Mouse (Mus musculus) adrenal gland, postnatal 36 days (tissue): ENCODE data around the gene Gm11037. TPM values are rescaled to one million over a fixed set of nuclear protein-coding genes. Genes with fewer than 3 reads are reported as not detected.

ENCODE experiments used
- DNase-seq, 2 experiments: peaks; one replicate each; pipeline ENCODE4 v3.0.0; 2021; ENCODE audit warnings: mixed read lengths in 1 of 2
- total RNA-seq, 2 experiments: library from RNA; stranded (reverse); gene quantifications; 2 replicates each; pipeline ENCODE4 v1.2.3; 2021

Gm11037 gene
- total RNA-seq, 2 experiments from 2014 or later: not detected

GRCm38 (mm10) chr2:131149254-131149578 is 15.9 kb downstream of the Gm11037 start:
- no peak for DNase-seq

- DNase-seq: no peak
These were observed 19.0 kb downstream of the Gm11037 start for GRCm38 (mm10) chr2:131152166-131152730.

- DNase-seq: peak; percentile 34
These were observed 20.7 kb downstream of the Gm11037 start for GRCm38 (mm10) chr2:131154036-131154435.

GRCm38 (mm10) chr2:131156987-131157386 is 23.7 kb downstream of the Gm11037 start:
- DNase-seq: peak in 1 of 2 experiments; percentile 16

- DNase-seq: peak; percentile 47 to 49
These were observed 26.2 kb downstream of the Gm11037 start for GRCm38 (mm10) chr2:131159491-131159910.

- peak; percentile 95 to 97 for DNase-seq
These were observed 26.8 kb downstream of the Gm11037 start, which contains the start of gene 1700037H04Rik for GRCm38 (mm10) chr2:131159938-131160581. Gene 1700037H04Rik, minus strand, starts transcription at chr2:131160081.

- peak in 1 of 2 experiments; percentile 47 for DNase-seq
These were observed 27.4 kb downstream of the Gm11037 start for GRCm38 (mm10) chr2:131160671-131161111.

GRCm38 (mm10) chr2:131163924-131164323 is 30.6 kb downstream of the Gm11037 start:
- no peak for DNase-seq

GRCm38 (mm10) chr2:131166172-131166571 is 32.9 kb downstream of the Gm11037 start:
- no peak for DNase-seq

GRCm38 (mm10) chr2:131167984-131168383 is 34.7 kb downstream of the Gm11037 start:
- DNase-seq: no peak

GRCm38 (mm10) chr2:131168914-131169313 is 35.6 kb downstream of the Gm11037 start:
- DNase-seq: no peak

- no peak for DNase-seq
These were observed 37.6 kb downstream of the Gm11037 start for GRCm38 (mm10) chr2:131170936-131171335.

- peak; percentile 85 to 87 for DNase-seq
These were observed 38.3 kb downstream of the Gm11037 start for GRCm38 (mm10) chr2:131171401-131172104.

GRCm38 (mm10) chr2:131172322-131172721 is 39.0 kb downstream of the Gm11037 start:
- DNase-seq: no peak

GRCm38 (mm10) chr2:131174700-131175099 is 41.4 kb downstream of the Gm11037 start:
- peak; percentile 62 to 73 for DNase-seq

GRCm38 (mm10) chr2:131175286-131175944 is 42.1 kb downstream of the Gm11037 start:
- DNase-seq: no peak

- no peak for DNase-seq
These were observed 42.6 kb downstream of the Gm11037 start for GRCm38 (mm10) chr2:131175945-131176309.

- DNase-seq: peak in 1 of 2 experiments; percentile 59
These were observed 43.2 kb downstream of the Gm11037 start for GRCm38 (mm10) chr2:131176491-131176890.

- no peak for DNase-seq
These were observed 44.6 kb downstream of the Gm11037 start for GRCm38 (mm10) chr2:131177932-131178331.

GRCm38 (mm10) chr2:131178828-131179245 is 45.5 kb downstream of the Gm11037 start:
- peak in 1 of 2 experiments; percentile 44 for DNase-seq

GRCm38 (mm10) chr2:131179246-131179886 is 46.1 kb downstream of the Gm11037 start:
- peak; percentile 61 to 72 for DNase-seq

- peak; percentile 89 to 95 for DNase-seq
These were observed 46.8 kb downstream of the Gm11037 start, which contains the start of gene Cenpb for GRCm38 (mm10) chr2:131179990-131180587. Gene Cenpb, minus strand, starts transcription at chr2:131180067.
